Mouse (Mus musculus) adrenal gland, postnatal 10 days (tissue): ENCODE results near the gene Itpr1. TPM values are rescaled to one million over a fixed set of nuclear protein-coding genes. Genes with fewer than 3 reads are reported as not detected.

ENCODE experiments used
- DNase-seq: peaks from one replicate; pipeline ENCODE4 v3.0.0; 2021; ENCODE audit warnings: mixed read lengths
- microRNA-seq: library from miRNA; unstranded; fragments of <30 nt; microRNA quantifications from one replicate; pipeline ENCODE4 v1.2.0, GENCODE M21; 2021
- total RNA-seq, 2 experiments: library from RNA; stranded (reverse); gene quantifications; 2 replicates each; pipeline ENCODE4 v1.2.3; 2021

Itpr1 gene
- total RNA-seq, 2 experiments from 2014 or later: 100 to 111 TPM

- DNase-seq: no peak
Observed at GRCm38 (mm10) chr6:108599317-108599716, 386.4 kb downstream of the Itpr1 start.

Small RNA genes within 50 kb of the gene (microRNA-seq; reads per million reads assigned to microRNA genes)
- gene Mir7661: not detected

Other genes with a start within 250 kb of the Itpr1 start
- 1 to 10 TPM; 5.2 to 5.3 TPM for gene Setmar, start 148.1 kb upstream of the Itpr1 start, total RNA-seq
- gene Sumf1, start 27.5 kb upstream of the Itpr1 start, total RNA-seq: 10 to 100 TPM; 25.9 to 27.6 TPM